Mouse (Mus musculus) kidney, embryonic 15.5 days (tissue): ENCODE results near the gene Hpse2. TPM values are rescaled to one million over a fixed set of nuclear protein-coding genes. Genes with fewer than 3 reads are reported as not detected.

Source experiments
- ATAC-seq: fragments of 200-750 bp; cut with Nextera tagmentation; replicated peaks from 2 replicates; pipeline ENCODE4 v1.8.0; 2017; ENCODE audit warnings: moderate TSS enrichment; ENCODE audit not compliant: low FRiP score
- H3K27ac ChIP-seq: fragments of 300-500 bp; sonication (generic); 2 replicates; pipeline ENCODE4 v1.5.1; 2015; ENCODE audit warnings: mild to moderate bottlenecking, inconsistent platforms
- H3K27me3 ChIP-seq: fragments of 300-500 bp; sonication (generic); 2 replicates; pipeline ENCODE4 v1.6.1; 2015; ENCODE audit warnings: inconsistent platforms
- H3K36me3 ChIP-seq: fragments of 300-500 bp; sonication (generic); 2 replicates; pipeline ENCODE4 v1.6.1; 2015; ENCODE audit warnings: inconsistent platforms
- H3K4me1 ChIP-seq: fragments of 300-500 bp; sonication (generic); 2 replicates; pipeline ENCODE4 v1.6.1; 2015; ENCODE audit warnings: inconsistent platforms
- H3K4me2 ChIP-seq: fragments of 300-500 bp; sonication (generic); 2 replicates; pipeline ENCODE4 v1.6.1; 2015; ENCODE audit warnings: moderate library complexity, mild to moderate bottlenecking, inconsistent platforms
- H3K4me3 ChIP-seq: fragments of 300-500 bp; sonication (generic); replicated peaks from 2 replicates; pipeline ENCODE4 v1.5.1; 2015; ENCODE audit warnings: mild to moderate bottlenecking, inconsistent platforms
- H3K9ac ChIP-seq: fragments of 300-500 bp; sonication (generic); 2 replicates; pipeline ENCODE4 v1.6.1; 2015; ENCODE audit warnings: mild to moderate bottlenecking, inconsistent platforms
- H3K9me3 ChIP-seq: fragments of 300-500 bp; sonication (generic); replicated peaks from 2 replicates; pipeline ENCODE4 v1.6.1; 2016; ENCODE audit warnings: inconsistent platforms
- WGBS: fragments of 180-500 bp; shearing (Covaris S2); methylation state at CpG from one replicate; pipeline ENCODE4 v1.1.7; 2015; ENCODE audit warnings: mixed read lengths; 5-methylcytosine and 5-hydroxymethylcytosine counted together
- polyA plus RNA-seq: library from polyadenylated mRNA; unstranded; fragments of >200 nt; fragmentation: Nextera tagmentation; extraction: Ambion mirVana; gene quantifications from 2 replicates; pipeline ENCODE4 v1.2.1, GENCODE M21; 2015

Gene Hpse2
- polyA plus RNA-seq, 1 experiment from 2014 or later = 1.8 TPM

DNA sequence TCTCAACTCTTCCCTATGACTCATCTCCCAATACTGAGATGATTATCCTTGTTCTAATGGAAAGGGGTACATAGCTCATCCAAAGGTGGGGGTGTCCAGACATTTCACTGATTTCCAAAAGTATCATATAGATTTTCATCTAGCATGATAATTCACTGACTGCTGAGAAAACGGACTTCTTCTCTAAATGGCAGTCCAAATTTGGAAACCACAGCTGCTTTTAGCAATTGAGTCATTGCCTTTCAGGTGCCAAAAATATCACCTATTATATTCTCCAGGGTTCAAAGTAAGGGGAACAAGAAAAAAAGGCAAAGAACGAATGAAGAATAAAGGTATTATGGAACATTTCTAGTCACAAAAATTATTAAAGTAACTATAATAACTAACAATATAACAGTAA is 459.9 kb downstream of the Hpse2 start:
- ATAC-seq = no peak
- no peak overlapping the region for H3K4me3 ChIP-seq
- no peaks in the 10 kb centered on the region for H3K36me3 ChIP-seq
- H3K27me3 ChIP-seq = no peaks in the 10 kb centered on the region; the same call in 1 of the 2 replicates
- no peaks in the 10 kb centered on the region for H3K4me1 ChIP-seq
- H3K27ac ChIP-seq = no peak overlapping the region
- no peak overlapping the region for H3K4me2 ChIP-seq
- no peak overlapping the region for H3K9ac ChIP-seq
- H3K9me3 ChIP-seq = no peaks in the 10 kb centered on the region
- 60% methylated on average over 2 of the region's 2 CpGs for WGBS

DNA sequence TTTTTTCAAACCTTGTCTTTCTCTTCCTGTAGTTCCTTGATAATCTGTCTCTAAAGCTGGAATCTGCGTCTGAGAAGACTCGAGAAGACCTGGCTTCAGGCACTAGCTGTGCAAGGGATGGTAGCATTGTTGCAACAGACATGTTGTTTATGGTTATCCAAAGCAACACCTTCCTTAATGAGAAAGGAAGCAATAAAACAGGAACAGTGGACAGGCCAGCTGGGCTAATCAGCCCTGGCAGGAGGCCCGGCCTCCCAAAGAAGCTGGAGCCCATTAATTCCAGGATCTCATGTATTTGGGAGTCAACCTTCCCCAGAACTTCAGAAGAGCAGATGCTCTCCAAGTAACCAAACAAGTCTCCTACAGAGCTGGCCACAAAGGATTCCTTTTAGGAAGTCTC is 465.5 kb downstream of the Hpse2 start:
- Histone ChIP-seq H3K4me2 (no peak overlapping the region), H3K36me3 (no peaks in the 10 kb centered on the region), H3K27me3 (no peaks in the 10 kb centered on the region), H3K4me1 (peaks cover 7% of the 10 kb centered on the region; the same call in 1 of the 2 replicates), H3K27ac (no peak overlapping the region), H3K9ac (no peak overlapping the region), H3K4me3 (no peak overlapping the region), H3K9me3 (no peaks in the 10 kb centered on the region)
- ATAC-seq = no peak
- 27% methylated on average over 3 of the region's 3 CpGs for WGBS

DNA sequence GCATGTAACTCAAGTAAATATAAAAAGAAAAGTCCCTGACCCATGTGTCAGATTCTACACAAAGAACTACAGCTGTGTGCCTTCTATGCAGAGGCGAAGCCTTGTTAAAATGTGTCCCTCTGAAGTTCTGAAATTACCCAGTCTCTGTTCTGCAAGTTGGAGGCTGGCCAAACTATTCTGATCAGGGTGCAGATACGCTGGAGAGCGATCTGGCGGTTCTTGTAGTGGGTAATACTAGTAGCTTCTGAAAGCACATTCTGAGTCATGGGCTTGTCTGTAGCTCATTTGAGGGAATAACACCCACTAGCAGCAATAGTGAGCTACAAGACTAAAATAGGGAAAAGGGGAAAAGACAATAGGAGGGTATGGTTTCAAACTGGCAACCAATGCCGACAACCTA is 474.5 kb downstream of the Hpse2 start:
- H3K27ac ChIP-seq = no peak overlapping the region

DNA sequence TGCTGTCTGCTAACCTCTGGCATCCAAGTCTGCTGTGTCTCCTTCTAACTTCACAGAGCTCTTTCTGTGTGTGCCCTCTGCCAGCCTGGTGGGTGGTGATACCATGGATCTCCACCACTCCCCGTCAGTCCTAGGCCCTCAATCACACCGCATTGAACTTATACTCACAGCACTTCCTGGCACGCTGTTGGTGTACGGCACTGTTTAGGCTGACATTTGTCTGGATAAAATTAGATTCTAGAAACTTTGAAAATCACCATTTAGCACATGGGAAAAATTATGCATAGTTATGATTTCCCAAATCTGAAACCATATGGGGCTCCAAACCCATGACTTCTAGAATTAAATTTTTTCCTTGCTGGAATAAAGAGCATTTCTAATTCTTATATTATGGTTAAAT is 478.4 kb downstream of the Hpse2 start:
- ATAC-seq = no peak
- H3K4me3 ChIP-seq = no peak overlapping the region
- WGBS = 86% methylated on average over 4 of the region's 4 CpGs
- H3K9me3 ChIP-seq = no peaks in the 10 kb centered on the region
- H3K9ac ChIP-seq = no peak overlapping the region
- no peaks in the 10 kb centered on the region for H3K27me3 ChIP-seq
- no peaks in the 10 kb centered on the region for H3K4me1 ChIP-seq
- no peaks in the 10 kb centered on the region for H3K36me3 ChIP-seq
- no peak overlapping the region for H3K27ac ChIP-seq
- no peak overlapping the region for H3K4me2 ChIP-seq

More for the DNA sequence above, 474.5 kb downstream of the Hpse2 start:
- H3K4me1 ChIP-seq = no peaks in the 10 kb centered on the region
- no peak overlapping the region for H3K9ac ChIP-seq
- no peaks in the 10 kb centered on the region for H3K9me3 ChIP-seq
- no peaks in the 10 kb centered on the region for H3K36me3 ChIP-seq
- no peak overlapping the region for H3K4me3 ChIP-seq
- H3K4me2 ChIP-seq = no peak overlapping the region
- no peaks in the 10 kb centered on the region for H3K27me3 ChIP-seq
- ATAC-seq = no peak
- WGBS = 78% methylated on average over 5 of the region's 5 CpGs

DNA sequence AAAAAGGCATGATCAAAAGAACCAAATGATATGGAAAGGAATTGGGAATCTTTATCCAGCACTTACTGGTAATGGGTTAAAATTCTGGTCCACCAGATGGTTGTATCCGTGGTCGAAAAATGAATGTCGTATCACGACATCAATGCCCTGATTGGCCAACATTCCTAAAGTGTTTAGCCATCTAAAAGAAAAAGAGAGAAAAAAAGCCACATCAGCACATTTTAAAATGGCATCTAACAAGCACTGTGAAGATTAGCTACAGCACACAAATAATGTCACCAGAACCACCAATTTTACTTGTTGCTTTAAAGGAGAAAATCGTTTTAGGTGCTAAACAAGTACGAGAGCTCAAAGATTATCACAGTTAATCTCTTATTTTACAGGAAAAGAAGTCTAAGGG is 479.6 kb downstream of the Hpse2 start:
- Histone ChIP-seq H3K27ac (no peak overlapping the region), H3K36me3 (no peaks in the 10 kb centered on the region), H3K4me3 (no peak overlapping the region), H3K4me2 (no peak overlapping the region), H3K27me3 (no peaks in the 10 kb centered on the region), H3K4me1 (no peaks in the 10 kb centered on the region), H3K9ac (no peak overlapping the region), H3K9me3 (no peaks in the 10 kb centered on the region)
- WGBS = 85% methylated on average over 6 of the region's 6 CpGs
- no peak for ATAC-seq

DNA sequence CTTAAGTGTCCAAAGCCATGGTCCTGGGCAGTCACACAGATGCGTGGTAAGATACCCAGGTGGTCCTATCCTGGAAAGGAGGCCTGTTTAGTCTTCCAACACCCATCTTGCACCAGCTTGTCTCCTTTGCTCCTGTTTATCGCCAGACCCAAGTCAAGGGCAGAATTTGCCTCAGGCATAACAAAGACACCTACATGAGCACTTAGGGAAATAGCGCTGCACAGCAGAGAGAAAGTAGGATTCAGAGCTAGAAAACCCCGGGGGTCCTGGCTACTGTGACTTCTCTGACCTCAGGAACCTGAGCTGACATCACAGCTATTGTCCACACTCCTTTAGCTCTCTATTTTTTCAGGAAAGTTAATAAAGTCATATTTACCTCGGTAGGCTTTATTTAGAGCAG is 481.8 kb downstream of the Hpse2 start:
- Histone ChIP-seq H3K9me3 (no peaks in the 10 kb centered on the region), H3K9ac (no peak overlapping the region), H3K4me3 (no peak overlapping the region), H3K36me3 (no peaks in the 10 kb centered on the region), H3K27ac (no peak overlapping the region), H3K27me3 (no peaks in the 10 kb centered on the region), H3K4me1 (no peaks in the 10 kb centered on the region), H3K4me2 (no peak overlapping the region)
- no peak for ATAC-seq
- WGBS = 76% methylated on average over 5 of the region's 5 CpGs

DNA sequence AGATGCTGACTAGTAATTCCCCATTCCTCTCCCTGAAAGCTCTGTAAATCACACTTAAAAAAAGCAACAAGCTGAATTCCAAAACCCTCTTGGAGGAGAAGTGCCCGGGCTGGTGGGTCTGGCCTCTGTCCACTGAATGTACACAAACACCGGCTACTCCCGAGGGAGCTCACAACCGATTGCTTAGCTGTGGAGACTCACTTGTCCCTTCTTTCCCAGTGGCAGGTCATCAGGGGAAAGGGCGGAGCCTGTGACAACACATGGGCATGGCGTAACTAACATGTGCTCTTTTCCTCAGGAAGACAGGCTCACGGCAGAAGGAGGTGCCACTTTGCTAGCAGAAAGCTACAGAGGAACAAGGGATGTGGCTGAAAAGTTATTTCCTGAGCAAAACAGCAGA is 483.4 kb downstream of the Hpse2 start:
- Histone ChIP-seq H3K4me3 (no peak overlapping the region), H3K9me3 (no peaks in the 10 kb centered on the region), H3K4me1 (no peaks in the 10 kb centered on the region), H3K27me3 (no peaks in the 10 kb centered on the region), H3K9ac (no peak overlapping the region), H3K4me2 (no peak overlapping the region), H3K27ac (no peak overlapping the region), H3K36me3 (no peaks in the 10 kb centered on the region)
- no peak for ATAC-seq
- WGBS = 30% methylated on average over 7 of the region's 7 CpGs

DNA sequence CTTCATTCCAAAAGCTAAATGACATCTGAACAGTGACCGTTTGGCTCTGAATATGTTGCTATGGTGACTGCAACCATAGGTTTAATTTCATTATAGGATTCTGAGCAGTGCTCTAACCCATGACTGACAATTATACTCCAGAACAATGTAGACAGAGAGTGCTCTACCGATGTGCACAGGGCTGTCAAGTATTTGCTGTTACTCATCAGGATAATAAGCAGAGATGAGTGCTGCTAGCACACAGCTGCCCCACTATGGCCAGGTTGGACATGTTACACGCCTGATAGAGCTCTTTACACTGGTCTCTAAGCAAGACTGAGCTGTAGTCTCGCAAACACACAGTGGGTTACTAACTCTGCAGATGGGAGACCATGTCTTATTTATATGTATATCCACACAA is 483.9 kb downstream of the Hpse2 start:
- no peaks in the 10 kb centered on the region for H3K36me3 ChIP-seq
- H3K9me3 ChIP-seq = no peaks in the 10 kb centered on the region
- no peak overlapping the region for H3K4me2 ChIP-seq
- H3K9ac ChIP-seq = no peak overlapping the region
- no peaks in the 10 kb centered on the region for H3K4me1 ChIP-seq
- WGBS = 79% methylated on average over 4 of the region's 4 CpGs
- H3K27ac ChIP-seq = no peak overlapping the region
- H3K27me3 ChIP-seq = no peaks in the 10 kb centered on the region
- ATAC-seq = no peak
- H3K4me3 ChIP-seq = no peak overlapping the region

DNA sequence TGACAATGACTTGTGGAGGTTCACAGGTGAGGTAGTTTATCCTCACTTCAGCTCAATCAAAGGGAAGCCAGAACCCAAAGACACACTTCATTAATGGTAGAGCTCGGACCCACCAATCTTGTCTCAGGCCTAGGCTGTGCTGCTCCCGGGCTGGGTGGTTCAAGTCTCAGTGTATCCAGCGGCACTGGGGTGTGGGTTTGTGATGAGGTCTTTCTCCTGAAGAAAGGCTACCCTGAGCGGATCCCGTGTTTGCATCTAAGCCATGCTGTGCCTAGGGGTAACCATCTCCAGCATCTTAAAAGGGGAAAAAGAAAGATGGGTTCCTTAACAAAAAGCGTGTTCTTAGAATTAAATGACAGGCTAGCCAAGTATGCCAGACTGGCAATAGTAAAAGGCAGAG is 484.3 kb downstream of the Hpse2 start:
- H3K4me1 ChIP-seq = no peaks in the 10 kb centered on the region
- no peaks in the 10 kb centered on the region for H3K27me3 ChIP-seq
- no peak for ATAC-seq
- no peak overlapping the region for H3K27ac ChIP-seq
- no peak overlapping the region for H3K4me2 ChIP-seq
- H3K9me3 ChIP-seq = no peaks in the 10 kb centered on the region
- 89% methylated on average over 6 of the region's 6 CpGs for WGBS
- H3K4me3 ChIP-seq = no peak overlapping the region
- no peaks in the 10 kb centered on the region for H3K36me3 ChIP-seq
- H3K9ac ChIP-seq = no peak overlapping the region

DNA sequence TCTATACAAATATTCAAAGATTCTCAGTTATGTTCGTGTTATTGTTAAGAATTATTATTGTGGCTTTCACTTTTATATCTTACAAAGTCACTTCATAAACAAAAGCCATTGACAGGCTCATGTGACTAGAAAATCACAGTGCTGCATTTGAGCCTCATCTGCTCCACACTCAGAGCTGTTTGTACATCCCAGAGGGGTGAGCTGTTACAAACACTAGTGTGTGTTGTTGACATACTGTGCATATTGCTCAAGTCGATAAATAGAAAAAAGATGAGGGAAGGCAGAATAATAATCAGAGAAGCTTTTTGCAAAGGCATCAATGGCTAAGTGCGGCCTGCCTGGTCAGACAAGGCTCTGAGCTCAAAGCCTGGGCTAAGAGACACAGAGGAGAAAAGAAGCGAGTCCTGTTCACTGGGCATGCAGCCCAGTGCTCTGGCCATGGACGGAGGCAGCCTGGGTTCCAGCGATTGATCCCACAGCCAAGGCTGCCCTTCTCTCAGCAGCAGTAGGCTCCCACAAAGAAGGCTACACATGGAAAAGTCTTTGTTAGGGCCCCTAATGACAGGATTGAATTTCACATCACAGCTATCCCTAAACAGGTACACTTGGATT is 485.6 kb downstream of the Hpse2 start:
- ATAC-seq = no peak
- H3K4me3 ChIP-seq = no peak overlapping the region
- H3K27me3 ChIP-seq = no peaks in the 10 kb centered on the region
- H3K4me1 ChIP-seq = no peaks in the 10 kb centered on the region
- 68% methylated on average over 6 of the region's 6 CpGs for WGBS
- no peaks in the 10 kb centered on the region for H3K36me3 ChIP-seq
- H3K27ac ChIP-seq = no peak overlapping the region
- no peaks in the 10 kb centered on the region for H3K9me3 ChIP-seq
- no peak overlapping the region for H3K9ac ChIP-seq
- H3K4me2 ChIP-seq = no peak overlapping the region

DNA sequence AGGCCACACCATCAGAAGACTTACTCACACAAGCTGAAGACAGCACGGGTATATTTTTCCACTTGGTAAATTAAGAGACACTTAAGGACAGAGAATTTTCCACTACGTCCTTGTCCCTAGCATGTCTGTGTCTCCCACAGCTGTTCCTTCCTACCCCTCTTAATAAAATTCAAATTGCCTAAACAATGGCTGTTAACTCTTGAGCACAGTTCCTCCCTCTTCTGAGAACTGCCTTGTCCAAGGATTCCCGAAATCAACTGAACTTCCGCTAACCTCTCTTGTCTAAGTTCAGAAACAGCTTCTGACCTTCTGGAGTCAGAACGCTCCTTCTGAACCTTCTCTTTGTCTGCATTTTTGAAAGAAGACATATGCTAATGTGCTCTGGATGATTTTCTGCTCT is 496.6 kb downstream of the Hpse2 start:
- no peak overlapping the region for H3K9ac ChIP-seq
- H3K4me3 ChIP-seq = no peak overlapping the region
- 45% methylated on average over 5 of the region's 5 CpGs for WGBS
- H3K9me3 ChIP-seq = no peaks in the 10 kb centered on the region
- no peaks in the 10 kb centered on the region for H3K4me1 ChIP-seq
- no peak overlapping the region for H3K4me2 ChIP-seq
- no peaks in the 10 kb centered on the region for H3K27me3 ChIP-seq
- no peak for ATAC-seq
- no peak overlapping the region for H3K27ac ChIP-seq
- no peaks in the 10 kb centered on the region for H3K36me3 ChIP-seq

DNA sequence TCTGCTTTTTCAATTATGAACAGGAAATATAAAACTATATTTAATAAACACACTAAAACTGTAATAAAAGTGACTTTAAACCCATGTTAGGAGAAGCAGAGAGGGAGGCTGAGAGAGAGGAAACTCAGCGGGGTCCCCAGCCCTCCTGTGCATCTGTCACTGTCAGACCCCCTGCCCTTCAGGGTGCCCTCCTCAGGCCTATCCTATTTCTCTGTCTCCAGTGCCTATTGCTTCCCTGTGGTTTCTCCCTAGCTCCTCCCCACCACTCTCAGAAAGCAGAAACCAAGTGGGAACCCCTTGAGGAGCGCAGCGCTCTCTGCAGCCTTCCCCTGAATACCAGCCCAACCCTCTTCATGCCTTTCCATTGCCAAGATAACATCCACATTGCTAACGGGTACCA is 510.5 kb downstream of the Hpse2 start:
- Histone ChIP-seq H3K4me1 (0 out of 2 replicates have a peak, but pooled peaks cover 3% of the 10 kb centered on the region), H3K27ac (no peak overlapping the region), H3K36me3 (no peaks in the 10 kb centered on the region), H3K4me3 (no peak overlapping the region), H3K27me3 (no peaks in the 10 kb centered on the region), H3K9ac (no peak overlapping the region), H3K9me3 (no peaks in the 10 kb centered on the region), H3K4me2 (no peak overlapping the region)
- no peak for ATAC-seq
- 41% methylated on average over 4 of the region's 4 CpGs for whole genome bisulfite sequencing

DNA sequence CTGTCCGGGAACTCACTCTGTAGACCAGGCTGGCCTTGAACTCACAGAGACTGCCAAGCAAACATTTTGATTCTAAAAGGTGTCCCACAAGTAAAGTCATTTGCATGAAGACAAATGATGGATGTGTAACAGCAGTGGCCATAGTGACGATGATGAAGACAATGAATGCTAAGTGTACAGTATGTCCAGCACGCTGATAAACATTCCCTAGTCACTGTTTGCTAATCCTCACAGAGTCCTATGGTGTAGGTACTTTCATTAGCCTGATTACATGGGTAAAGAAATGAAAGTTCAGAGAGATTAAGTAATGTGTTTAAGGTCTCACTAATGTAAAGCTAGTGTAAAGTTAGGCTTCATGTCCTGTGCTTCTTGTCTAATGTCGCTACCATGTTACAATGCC is 511.6 kb downstream of the Hpse2 start:
- ATAC-seq = no peak
- WGBS = 84% methylated on average over 4 of the region's 4 CpGs
- H3K9me3 ChIP-seq = no peaks in the 10 kb centered on the region

More for the DNA sequence above, 511.6 kb downstream of the Hpse2 start:
- Histone ChIP-seq H3K27ac (no peak overlapping the region), H3K9ac (no peak overlapping the region), H3K4me2 (no peak overlapping the region), H3K4me3 (no peak overlapping the region), H3K36me3 (no peaks in the 10 kb centered on the region), H3K4me1 (0 out of 2 replicates have a peak, but pooled peaks cover 3% of the 10 kb centered on the region), H3K27me3 (no peaks in the 10 kb centered on the region)
